Mouse (Mus musculus) kidney, adult 11 months (tissue): Measurements from ENCODE around the gene Shmt2.

Experiments used
- DNase-seq: peaks from one replicate; pipeline ENCODE4 v3.0.0; 2022

The Shmt2 gene

GRCm38 (mm10) chr10:127510895-127511617, 11.2 kb downstream of the Shmt2 start:
- DNase-seq = no peak

GRCm38 (mm10) chr10:127509837-127510701, 12.2 kb downstream of the Shmt2 start:
- no peak for DNase-seq

DNA sequence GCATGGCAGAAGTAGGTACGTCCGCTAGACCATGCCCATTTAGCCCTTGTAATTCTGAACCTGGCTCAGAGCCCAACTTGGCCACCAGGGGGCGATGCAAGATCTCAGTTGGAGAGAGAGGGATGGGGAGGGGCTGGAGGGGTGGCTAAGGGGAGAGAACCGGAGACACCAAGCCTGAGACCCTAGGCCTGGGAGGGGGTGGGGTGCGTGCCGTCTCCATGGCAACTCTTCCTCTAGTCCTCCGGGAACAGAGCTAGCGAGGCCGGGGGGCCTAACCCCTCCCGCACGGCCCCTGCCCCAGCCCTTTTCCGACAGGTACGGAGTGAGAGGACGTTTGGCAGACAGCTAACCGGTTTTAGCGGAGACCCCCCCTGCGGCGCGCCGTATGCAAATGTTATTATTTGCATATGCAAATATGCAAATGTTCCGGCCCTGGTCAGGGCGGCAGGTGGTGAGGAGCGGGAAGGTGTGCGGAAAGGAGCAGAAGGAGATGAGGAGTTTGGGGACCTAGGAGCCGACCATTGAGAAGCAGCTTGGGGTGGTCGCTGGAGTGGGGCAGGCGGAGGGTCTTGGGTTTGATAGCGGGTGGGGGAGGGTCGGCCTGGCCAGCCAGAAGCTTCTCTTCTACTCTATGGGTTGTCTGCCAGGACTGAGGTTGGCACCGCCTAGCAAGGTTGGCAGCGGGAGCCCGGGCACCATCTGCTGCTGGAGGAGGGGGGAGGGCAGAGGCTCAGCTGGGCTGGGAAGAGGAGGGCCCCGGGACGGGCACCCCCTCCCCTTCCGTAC, 13.0 kb downstream of the Shmt2 start:
- DNase-seq = peak; percentile 77

DNA sequence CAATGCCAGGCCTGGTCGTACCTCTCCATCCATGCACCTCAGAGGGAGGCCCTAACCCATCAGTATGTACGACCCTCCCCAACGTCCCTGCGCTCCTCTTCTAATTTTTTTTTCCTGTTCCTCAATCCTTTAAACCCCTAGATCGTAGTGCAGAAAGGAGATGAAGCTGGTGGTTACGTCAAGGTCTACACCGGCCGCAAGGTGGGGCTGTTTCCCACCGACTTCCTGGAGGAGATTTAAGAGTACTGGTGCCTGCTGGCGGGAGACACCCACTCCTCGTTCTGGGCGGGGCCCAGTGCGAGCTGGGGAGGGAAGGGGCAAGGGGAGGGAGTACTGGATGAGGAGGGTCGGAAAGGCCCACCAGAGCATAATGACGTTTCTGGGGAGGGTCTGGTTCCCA, 14.0 kb downstream of the Shmt2 start:
- peak; percentile 64 for DNase-seq

DNA sequence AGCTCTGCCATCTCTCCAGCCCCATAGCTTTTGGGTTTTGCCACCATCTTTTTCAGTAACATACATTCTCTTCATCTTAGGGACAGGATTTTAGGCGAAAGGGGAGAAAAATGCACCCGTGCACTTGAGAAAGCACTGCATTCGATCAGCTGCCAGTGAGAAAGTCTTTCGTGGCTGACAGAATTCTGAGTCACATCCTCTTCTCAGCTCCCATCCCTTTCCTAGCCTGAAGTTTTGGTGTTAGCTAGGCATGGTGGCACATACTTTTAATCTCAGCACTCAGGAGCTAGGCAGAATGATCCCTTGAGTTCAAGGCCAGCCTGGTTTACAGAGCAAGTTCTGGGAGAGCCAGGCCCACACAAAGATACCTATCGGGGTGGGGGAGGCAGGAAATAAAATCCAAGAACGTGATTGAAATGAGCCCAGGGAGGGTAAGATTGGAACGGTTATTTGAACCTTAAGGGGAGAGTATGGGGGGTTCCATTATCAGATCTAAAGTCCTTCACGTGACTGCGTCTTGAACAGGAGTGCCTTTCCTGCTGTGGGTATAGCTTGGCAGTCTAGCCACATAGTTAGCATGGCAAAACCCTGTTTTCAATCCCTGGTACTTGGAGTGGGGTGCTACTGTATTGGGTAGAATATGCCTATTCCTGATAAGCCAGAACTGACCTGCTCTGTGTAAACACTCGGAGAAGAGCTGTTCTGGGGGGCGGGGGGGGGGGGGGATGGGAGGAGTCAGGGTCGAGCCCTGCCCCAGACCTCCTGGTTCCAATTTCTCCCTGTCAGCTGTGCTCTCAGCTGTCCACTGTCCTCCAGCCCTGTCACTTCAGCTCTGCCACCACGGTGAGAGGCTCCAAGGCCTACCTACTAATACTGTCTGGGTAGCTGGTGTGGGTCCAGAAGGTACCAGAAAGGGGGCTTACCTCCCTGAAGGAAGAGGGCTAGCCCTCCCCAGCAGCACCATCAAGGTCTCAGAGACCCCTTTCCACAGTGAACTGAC, 21.1 kb downstream of the Shmt2 start, which contains the start of gene Stac3:
TSS of gene Stac3 (plus strand) at position 793 of the 1,000 bp plus-strand sequence.
- DNase-seq = no peak

DNA sequence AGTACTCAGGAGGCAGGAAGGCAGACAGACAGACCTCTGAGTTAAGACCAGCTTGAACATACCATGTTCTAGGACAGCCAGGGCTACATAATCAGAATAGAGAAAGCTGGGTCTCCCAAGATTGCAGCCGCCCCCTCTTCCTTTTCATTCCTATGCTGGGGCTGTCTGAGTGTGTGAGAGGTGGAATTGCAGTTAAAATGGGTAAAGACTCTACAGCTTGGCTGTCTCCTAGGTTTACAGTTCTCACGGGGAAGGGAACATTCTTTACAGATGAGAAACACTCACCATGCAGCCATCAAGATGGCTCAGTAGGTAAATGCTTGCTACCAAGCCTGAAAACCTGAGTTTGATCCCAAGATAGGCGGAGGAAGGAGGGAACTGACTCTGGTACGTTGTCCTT, 22.2 kb downstream of the Shmt2 start:
- no peak for DNase-seq

DNA sequence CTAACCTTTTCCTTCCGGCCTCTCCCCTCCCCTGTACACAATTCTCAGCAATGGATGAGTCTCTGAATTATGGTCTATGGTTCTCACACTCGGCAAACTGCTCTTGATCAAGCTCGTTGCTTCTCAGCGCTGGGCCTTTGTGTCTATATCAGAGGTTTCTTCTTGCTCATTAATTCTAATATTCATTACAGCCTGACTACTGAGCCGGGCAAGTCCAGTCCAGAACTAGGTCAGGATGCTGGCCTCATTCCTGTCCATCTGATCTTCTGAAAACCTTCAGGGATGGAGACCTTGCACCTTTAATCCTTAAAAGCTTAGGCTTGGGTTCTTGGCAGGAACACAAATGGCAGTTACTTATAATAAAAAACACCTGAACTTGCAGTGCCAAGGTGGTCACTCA, 22.7 kb downstream of the Shmt2 start:
- DNase-seq = no peak

GRCm38 (mm10) chr10:127496156-127496555, 26.1 kb downstream of the Shmt2 start:
- no peak for DNase-seq

DNA sequence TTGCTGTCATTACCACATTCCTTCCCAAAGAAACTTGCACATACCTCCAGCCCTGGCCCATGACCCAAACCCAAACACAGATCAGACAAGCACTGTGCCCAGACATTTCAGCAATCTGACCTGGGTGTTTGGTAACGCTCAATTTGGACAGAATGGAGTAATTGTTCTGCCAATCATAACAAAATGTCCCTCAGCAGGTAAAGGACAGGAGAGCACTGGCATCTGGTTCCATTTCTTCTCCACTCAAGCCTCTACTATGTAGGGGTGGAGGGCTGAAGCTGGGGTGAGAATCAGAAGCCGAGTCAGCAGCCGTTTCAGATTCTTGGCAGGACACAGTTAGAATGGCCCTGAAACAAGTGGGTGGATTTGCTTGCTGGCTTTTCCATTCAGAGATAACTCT, 30.1 kb downstream of the Shmt2 start:
- DNase-seq = no peak

- no peak for DNase-seq
These were observed 31.1 kb downstream of the Shmt2 start for GRCm38 (mm10) chr10:127491128-127491512.

- no peak for DNase-seq
These were observed 31.8 kb downstream of the Shmt2 start for GRCm38 (mm10) chr10:127490160-127491127.

DNA sequence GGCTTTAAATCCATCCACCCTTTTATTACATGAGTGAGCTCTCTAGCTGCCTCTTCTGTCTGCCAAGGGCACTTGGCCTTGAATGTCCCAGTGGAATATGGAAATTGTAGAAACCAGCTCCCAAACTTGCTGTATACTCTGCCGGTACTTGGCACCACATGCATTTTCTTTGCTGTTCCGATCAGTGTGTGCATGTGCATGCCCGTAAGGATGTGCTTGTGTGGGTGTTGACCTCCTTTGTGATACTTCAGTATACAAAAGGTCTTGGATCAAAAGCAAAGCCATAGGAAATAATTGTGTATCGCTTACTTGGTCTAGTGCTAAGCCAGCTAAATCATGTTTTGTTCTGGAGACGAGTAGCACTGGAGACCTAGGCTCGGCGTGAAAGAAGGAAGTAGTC, 33.4 kb downstream of the Shmt2 start:
- DNase-seq = no peak

- DNase-seq = no peak
These were observed 37.0 kb downstream of the Shmt2 start for GRCm38 (mm10) chr10:127485235-127485634.

DNA sequence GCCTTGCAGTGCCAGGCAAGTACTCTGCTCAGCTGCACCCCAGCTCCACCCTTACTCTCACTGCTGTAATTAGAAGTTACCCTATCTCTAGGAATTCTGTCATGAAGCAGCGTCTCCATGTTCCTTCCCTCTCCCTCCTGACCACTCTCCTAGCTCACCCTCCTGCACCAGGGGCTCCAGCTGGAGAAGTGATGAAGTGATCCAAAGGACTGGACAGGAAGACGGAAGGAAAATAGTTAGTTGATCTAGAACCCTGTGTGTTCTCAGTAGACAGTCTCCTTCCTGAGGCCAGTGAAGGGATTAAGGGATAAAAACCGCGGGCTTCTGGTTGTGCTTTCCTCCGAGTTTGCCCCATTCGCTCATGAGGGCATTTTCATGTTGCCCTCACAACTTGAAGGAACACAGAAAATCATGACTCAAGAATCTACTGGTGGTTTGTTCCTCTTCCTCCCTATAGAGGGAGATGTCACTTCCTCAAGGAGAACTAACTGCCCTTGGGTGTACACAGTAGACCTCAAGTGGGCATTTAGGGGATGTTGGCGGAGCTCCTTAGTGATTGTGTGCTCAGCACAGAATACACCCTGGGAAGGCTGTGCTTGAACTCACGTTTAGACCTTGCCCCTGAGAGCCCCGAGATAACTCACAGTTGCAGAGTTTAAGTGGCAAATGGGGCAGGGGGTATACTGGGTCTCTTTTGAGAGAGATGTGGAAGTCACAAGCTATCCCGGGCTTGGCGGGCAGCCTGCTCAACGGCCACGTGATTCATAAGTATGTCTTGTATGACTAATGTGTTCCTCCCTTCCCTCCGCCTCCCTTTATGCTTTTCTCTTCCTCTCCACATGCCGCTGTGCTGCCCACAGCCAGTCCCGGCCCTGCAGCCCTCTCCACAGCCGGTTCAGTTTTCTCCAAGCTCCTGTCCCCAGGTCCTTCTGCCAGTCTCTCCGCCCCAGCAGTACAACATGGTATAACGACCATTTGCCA, 41.1 kb downstream of the Shmt2 start:
- DNase-seq = peak; percentile 43

DNA sequence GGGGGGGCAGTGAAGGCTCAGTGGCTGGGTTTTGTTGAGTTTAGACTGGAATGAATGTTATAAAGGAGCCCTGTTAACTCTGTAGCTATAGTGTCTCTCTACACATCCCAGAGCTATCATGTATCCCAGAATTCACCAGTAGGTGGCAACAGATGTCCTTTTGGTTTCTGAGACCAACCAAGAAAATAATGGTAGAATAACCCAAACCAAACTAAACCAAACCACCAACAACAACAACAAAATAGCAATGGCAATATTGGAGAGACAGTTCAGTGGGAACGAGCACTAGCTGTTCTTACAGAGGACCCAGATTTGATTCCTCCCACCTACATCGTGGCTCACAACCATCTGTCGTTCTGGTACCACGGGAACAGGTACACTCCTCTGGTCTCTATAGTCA, 43.1 kb downstream of the Shmt2 start:
- no peak for DNase-seq

DNA sequence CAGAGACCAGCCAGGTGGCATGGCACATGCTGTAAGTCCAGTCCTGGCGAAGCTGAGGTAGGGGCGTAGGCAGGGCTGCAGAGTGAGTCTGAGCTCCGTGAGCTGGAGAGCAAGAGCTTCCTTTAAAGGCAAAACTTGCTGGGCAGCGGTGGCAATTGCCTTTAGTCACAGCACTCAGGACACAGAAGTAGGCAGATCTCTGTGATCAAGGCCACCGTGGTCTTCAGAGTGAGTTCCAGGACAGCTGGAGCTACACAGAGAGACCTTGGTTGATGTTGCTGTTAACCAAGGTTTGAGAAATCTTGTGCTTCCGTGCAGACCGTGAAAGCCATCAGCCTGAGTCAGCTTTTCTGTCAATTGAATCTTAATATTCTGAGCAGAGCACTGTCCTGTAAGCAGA, 44.9 kb downstream of the Shmt2 start:
- no peak for DNase-seq

- DNase-seq = no peak
These were observed 45.7 kb downstream of the Shmt2 start for GRCm38 (mm10) chr10:127476541-127476940.

GRCm38 (mm10) chr10:127475175-127475574, 47.1 kb downstream of the Shmt2 start:
- no peak for DNase-seq

GRCm38 (mm10) chr10:127472722-127473121, 49.5 kb downstream of the Shmt2 start:
- DNase-seq = no peak
